Mouse (Mus musculus) myocyte (in vitro differentiated cells): ENCODE results near the gene Olfr1281.

ENCODE experiments used
- MAX ChIP-seq: IDR thresholded peaks from one replicate; pipeline ENCODE4 v1.6.1; 2011; ENCODE audit warnings: low read depth, mild to moderate bottlenecking, control low read depth
- POLR2A ChIP-seq: IDR thresholded peaks from one replicate; pipeline ENCODE4 v1.6.1; 2011; ENCODE audit warnings: low read depth, mild to moderate bottlenecking, control low read depth, moderate library complexity; ENCODE audit not compliant: insufficient read length
- TCF3 ChIP-seq: IDR thresholded peaks from one replicate; pipeline ENCODE4 v1.6.1; 2011; ENCODE audit warnings: low read depth, control low read depth; ENCODE audit not compliant: insufficient read length

GRCm38 (mm10) chr2:111326220-111326619, at the start of gene Olfr1281:
- TF ChIP-seq POLR2A (no peak), MAX (no peak), TCF3 (no peak)
